Mouse (Mus musculus) liver, adult 2 months (tissue): Measurements from ENCODE around the gene Snph. TPM values are rescaled to one million over a fixed set of nuclear protein-coding genes. Genes with fewer than 3 reads are reported as not detected.
"Not testable (repeated sequence)": the region's sequence is repeated elsewhere in the genome, so short reads cannot be mapped to it uniquely, and the experiment has no call there.

Source experiments
- DNase-seq: peaks from one replicate; pipeline ENCODE4 v3.0.0-alpha.2; 2011; ENCODE audit warnings: low read depth, low spot score; ENCODE audit errors: extremely low read depth
- H3K27ac ChIP-seq: fragments of 200-500 bp; replicated peaks from 2 replicates; pipeline ENCODE4 v1.5.1; 2012; ENCODE audit warnings: low read depth, mild to moderate bottlenecking, control low read depth, inconsistent platforms, low read length; ENCODE audit not compliant: insufficient read depth
- H3K27me3 ChIP-seq: fragments of 200-500 bp; 2 replicates; pipeline ENCODE4 v1.6.1; 2012; ENCODE audit warnings: mild to moderate bottlenecking, moderate library complexity, low read length, inconsistent platforms; ENCODE audit not compliant: control insufficient read depth, insufficient read depth
- H3K36me3 ChIP-seq: fragments of 200-500 bp; 2 replicates; pipeline ENCODE4 v1.6.1; 2012; ENCODE audit warnings: low read length, inconsistent platforms; ENCODE audit not compliant: control insufficient read depth, insufficient read depth
- H3K4me1 ChIP-seq: fragments of 200-500 bp; 2 replicates; pipeline ENCODE4 v1.6.1; 2011; ENCODE audit warnings: low read length; ENCODE audit not compliant: control insufficient read depth, insufficient read depth
- H3K4me3 ChIP-seq: fragments of 200-500 bp; 2 replicates; pipeline ENCODE4 v1.5.1; 2011; ENCODE audit warnings: low read depth, mild to moderate bottlenecking, control low read depth, low read length, moderate library complexity; ENCODE audit not compliant: insufficient read depth
- H3K79me2 ChIP-seq: fragments of 200-500 bp; 2 replicates; pipeline ENCODE4 v1.6.1; 2012; ENCODE audit warnings: inconsistent platforms, mild to moderate bottlenecking, low read length, moderate library complexity; ENCODE audit not compliant: control insufficient read depth, insufficient read depth
- H3K9ac ChIP-seq: fragments of 200-500 bp; 2 replicates; pipeline ENCODE4 v1.6.1; 2012; ENCODE audit warnings: low read depth, mild to moderate bottlenecking, control low read depth, inconsistent platforms, low read length
- CTCF ChIP-seq: fragments of 200-500 bp; IDR thresholded peaks from 2 replicates; pipeline ENCODE4 v1.5.1; 2011; ENCODE audit warnings: low read depth, low read length, control low read depth
- POLR2A ChIP-seq: fragments of 200-500 bp; IDR thresholded peaks from 2 replicates; pipeline ENCODE4 v1.6.1; 2011; ENCODE audit warnings: low read length, control low read depth; ENCODE audit not compliant: insufficient read depth; ENCODE audit errors: extremely low read depth
- WGBS: fragments of 180-500 bp; shearing (Covaris S2); methylation state at CpG from one replicate; pipeline ENCODE4 v1.1.7; 2018; 5-methylcytosine and 5-hydroxymethylcytosine counted together
- polyA plus RNA-seq: library from polyadenylated mRNA; depleted of rRNA; stranded (reverse); fragments of >200 nt; gene quantifications from 2 replicates; pipeline ENCODE4 v1.2.3, GENCODE M21; 2012
- total RNA-seq: library from RNA; depleted of rRNA; stranded (reverse); fragments of >200 nt; gene quantifications from 2 replicates; pipeline ENCODE4 v1.2.3, GENCODE M21; 2014

The Snph gene
- total and polyA plus RNA-seq, 2 experiments, result 0.09 TPM; not detected in 1

- Histone ChIP-seq H3K4me1 (no peaks in the 10 kb centered on the region; the same call in 1 of the 2 replicates), H3K4me3 (no peak overlapping the region), H3K36me3 (no peaks in the 10 kb centered on the region), H3K9ac (no peak overlapping the region), H3K27ac (no peak overlapping the region), H3K27me3 (peaks cover 8% of the 10 kb centered on the region), H3K79me2 (no peaks in the 10 kb centered on the region)
- TF ChIP-seq CTCF (no peak), POLR2A (no peak)
- DNase-seq, result no peak
- 95% methylated on average over 3 of the region's 3 CpGs for WGBS
These were observed 4.4 kb downstream of the Snph start for GRCm38 (mm10) chr2:151628011-151628410.

- Histone ChIP-seq H3K4me3 (no peak overlapping the region), H3K79me2 (no peaks in the 10 kb centered on the region), H3K9ac (no peak overlapping the region), H3K36me3 (no peaks in the 10 kb centered on the region), H3K27ac (no peak overlapping the region), H3K4me1 (no peaks in the 10 kb centered on the region), H3K27me3 (no peaks in the 10 kb centered on the region; the same call in 1 of the 2 replicates)
- no peak for TF ChIP-seq CTCF
- TF ChIP-seq POLR2A, result no peak
- no peak for DNase-seq
- 91% methylated on average over 7 of the region's 7 CpGs for WGBS
These were observed 6.1 kb downstream of the Snph start for GRCm38 (mm10) chr2:151626296-151626695.

- H3K27ac ChIP-seq, result no peak overlapping the region
- no peak overlapping the region for H3K4me3 ChIP-seq
- no peaks in the 10 kb centered on the region for H3K36me3 ChIP-seq
- no peaks in the 10 kb centered on the region for H3K4me1 ChIP-seq
- DNase-seq, result no peak
- WGBS, result 67% methylated on average over 3 of the region's 3 CpGs
- no peak for TF ChIP-seq POLR2A
- H3K27me3 ChIP-seq, result no peaks in the 10 kb centered on the region
- H3K79me2 ChIP-seq, result no peaks in the 10 kb centered on the region
- no peak overlapping the region for H3K9ac ChIP-seq
These were observed 8.6 kb downstream of the Snph start for GRCm38 (mm10) chr2:151623776-151624175.

- WGBS, result 68% methylated on average over 6 of the region's 6 CpGs
- no peaks in the 10 kb centered on the region for H3K27me3 ChIP-seq
- H3K4me1 ChIP-seq, result no peaks in the 10 kb centered on the region
- H3K27ac ChIP-seq, result no peak overlapping the region
- H3K36me3 ChIP-seq, result no peaks in the 10 kb centered on the region
- no peak overlapping the region for H3K9ac ChIP-seq
- H3K79me2 ChIP-seq, result no peaks in the 10 kb centered on the region
- TF ChIP-seq CTCF, result no peak
- no peak for TF ChIP-seq POLR2A
- DNase-seq, result no peak
- H3K4me3 ChIP-seq, result no peak overlapping the region
These were observed 15.7 kb downstream of the Snph start for GRCm38 (mm10) chr2:151616551-151617329.

GRCm38 (mm10) chr2:151615779-151616178 is 16.6 kb downstream of the Snph start:
- H3K4me3 ChIP-seq, DNase-seq, H3K27ac ChIP-seq, H3K36me3 ChIP-seq, H3K9ac ChIP-seq, H3K27me3 ChIP-seq, H3K79me2 ChIP-seq, H3K4me1 ChIP-seq: not testable (repeated sequence)
- WGBS, result 79% methylated on average over 8 of the region's 8 CpGs

GRCm38 (mm10) chr2:151609974-151610373 is 22.4 kb downstream of the Snph start:
- WGBS, result 55% methylated on average over 3 of the region's 3 CpGs
- H3K27ac ChIP-seq, result no peak overlapping the region
- H3K9ac ChIP-seq, result no peak overlapping the region
- H3K79me2 ChIP-seq, result no peaks in the 10 kb centered on the region
- no peaks in the 10 kb centered on the region for H3K36me3 ChIP-seq
- H3K27me3 ChIP-seq, result no peaks in the 10 kb centered on the region
- no peaks in the 10 kb centered on the region for H3K4me1 ChIP-seq
- TF ChIP-seq POLR2A, result no peak
- TF ChIP-seq CTCF, result no peak
- H3K4me3 ChIP-seq, result no peak overlapping the region
- no peak for DNase-seq
